ENCODE assay signal across 18 mouse cellular contexts in genomic region chr16:9390986-9391385, GRCm38 (mm10).
"Had no signal": no experiment of that assay in that cellular context is flagged by ENCODE, and none has a peak within 500 bp of the region (broad histone marks: within the 10 kb centered on the region; RNA-seq: fewer than 3 reads in every experiment).

No protein-coding gene starts in this region.

- H3K27ac ChIP-seq: midbrain, embryonic 10.5 days; midbrain, embryonic 12.5 days; neural tube, embryonic 13.5 days; neural tube, embryonic 15.5 days had no signal

- H3K4me3 ChIP-seq: midbrain, embryonic 10.5 days; midbrain, embryonic 12.5 days; myocyte; neural tube, embryonic 13.5 days; neural tube, embryonic 15.5 days had no signal

- H3K9ac ChIP-seq: lung, embryonic 14.5 days; midbrain, embryonic 12.5 days; neural tube, embryonic 13.5 days; neural tube, embryonic 15.5 days had no signal

- H3K27me3 ChIP-seq: midbrain, embryonic 12.5 days; neural tube, embryonic 13.5 days; neural tube, embryonic 15.5 days had no signal

- DNase-seq: lung, adult 18-20 months; lung, embryonic 14.5 days; lung, postnatal 10 days; lung, postnatal 4 days; midbrain, embryonic 14.5 days; retina, postnatal 1 day; right cerebral cortex, adult 18-20 months; right cerebral cortex, postnatal 25 days; right cerebral cortex, postnatal 4 days; spleen, adult 18-20 months; thymus, adult 18-20 months; thymus, postnatal 14 days; thymus, postnatal 4 days had no signal

- H3K4me1 ChIP-seq: midbrain, embryonic 10.5 days; midbrain, embryonic 12.5 days; neural tube, embryonic 13.5 days; neural tube, embryonic 15.5 days had no signal

- H3K4me2 ChIP-seq: lung, embryonic 14.5 days; midbrain, embryonic 12.5 days; neural tube, embryonic 13.5 days; neural tube, embryonic 15.5 days had no signal

- H3K36me3 ChIP-seq: midbrain, embryonic 10.5 days; midbrain, embryonic 12.5 days; neural tube, embryonic 13.5 days; neural tube, embryonic 15.5 days had no signal

- H3K9me3 ChIP-seq: midbrain, embryonic 10.5 days; midbrain, embryonic 12.5 days; neural tube, embryonic 13.5 days; neural tube, embryonic 15.5 days had no signal
